Mouse (Mus musculus) adrenal gland, postnatal 10 days (tissue): ENCODE data around the gene Arpc3. TPM values are rescaled to one million over a fixed set of nuclear protein-coding genes. Genes with fewer than 3 reads are reported as not detected.
"Not testable (repeated sequence)": the region's sequence is repeated elsewhere in the genome, so short reads cannot be mapped to it uniquely, and the experiment has no call there.

Source experiments
- DNase-seq: peaks from one replicate; pipeline ENCODE4 v3.0.0; 2021; ENCODE audit warnings: mixed read lengths
- total RNA-seq, 2 experiments: library from RNA; stranded (reverse); gene quantifications; 2 replicates each; pipeline ENCODE4 v1.2.3; 2021

Gene Arpc3
- total RNA-seq, 2 experiments from 2014 or later = 164 to 207 TPM

DNA sequence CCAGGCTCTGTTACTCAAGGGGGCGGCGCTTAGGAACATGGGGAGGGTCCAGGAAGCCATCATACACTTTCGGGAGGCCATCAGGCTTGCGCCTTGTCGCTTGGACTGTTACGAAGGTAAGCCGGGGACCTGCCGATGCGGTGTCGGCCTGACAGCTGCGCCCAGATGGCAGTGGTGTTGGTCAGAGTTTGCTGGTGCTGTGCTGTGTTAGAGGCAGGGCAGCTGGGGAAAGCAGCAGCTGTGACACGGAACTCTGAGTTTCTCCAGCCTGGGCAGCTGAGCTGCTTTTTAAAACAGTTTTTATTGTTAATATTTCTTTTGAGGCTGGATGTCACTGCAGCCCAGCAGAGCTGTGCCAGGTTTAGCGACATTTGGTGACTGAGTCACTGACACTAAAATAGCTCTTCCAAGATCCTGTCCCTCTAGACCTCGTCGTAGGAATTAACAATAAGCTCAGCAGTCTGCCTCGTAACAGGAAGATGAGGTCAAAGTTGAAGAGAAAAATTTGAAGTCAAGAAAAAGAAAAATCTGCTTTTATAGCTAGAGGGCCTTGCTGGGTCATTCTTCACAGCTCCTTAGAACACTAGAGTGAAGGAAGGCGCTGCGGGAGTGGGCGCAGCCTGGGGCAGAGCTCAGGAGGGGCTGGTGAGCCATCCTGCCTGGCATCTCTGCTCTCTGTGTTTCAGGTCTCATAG is 47.9 kb downstream of the Arpc3 start:
- DNase-seq = no peak

DNA sequence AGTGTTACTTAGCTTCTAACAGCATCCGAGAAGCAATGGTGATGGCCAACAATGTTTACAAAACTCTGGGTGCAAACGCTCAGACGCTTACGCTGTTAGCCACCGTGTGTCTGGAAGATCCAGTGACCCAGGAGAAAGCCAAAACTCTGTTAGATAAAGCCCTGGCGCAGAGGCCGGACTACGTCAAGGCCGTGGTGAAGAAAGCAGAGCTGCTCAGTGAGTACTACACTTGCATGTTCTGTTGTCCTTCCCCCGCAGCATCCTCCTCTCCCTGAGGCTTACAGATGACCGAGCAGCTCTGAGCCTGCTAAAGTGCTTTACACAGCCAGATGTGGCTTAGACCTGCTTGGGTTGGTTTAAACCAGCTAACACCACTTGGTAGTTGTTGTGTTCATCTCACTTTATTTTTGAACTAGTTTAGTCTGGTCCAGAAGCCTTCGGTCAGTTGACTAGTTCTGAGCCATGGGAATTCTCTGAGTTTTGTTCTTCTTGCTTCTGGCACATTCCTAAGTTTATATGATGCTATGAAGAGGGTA is 48.5 kb downstream of the Arpc3 start:
- no peak for DNase-seq

DNA sequence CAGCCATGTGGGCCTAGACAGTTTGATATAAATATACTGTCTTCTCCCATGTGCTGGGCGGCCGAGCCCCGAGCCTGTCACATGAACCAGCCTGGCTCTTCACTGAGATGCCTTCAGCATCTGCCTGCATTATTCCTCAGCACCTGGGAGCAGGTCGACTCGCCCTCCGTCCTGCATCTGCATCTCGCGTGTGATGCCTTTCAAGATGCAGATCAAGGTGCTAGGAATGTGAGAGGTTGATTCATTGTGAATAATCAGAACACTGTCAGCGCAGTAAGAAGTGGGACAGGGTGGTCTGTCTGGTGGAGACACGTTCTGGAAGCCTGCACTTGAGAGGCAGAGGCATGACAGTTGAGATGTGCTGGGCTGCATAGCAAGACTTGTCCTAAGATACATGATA is 52.8 kb downstream of the Arpc3 start:
- DNase-seq = no peak

DNA sequence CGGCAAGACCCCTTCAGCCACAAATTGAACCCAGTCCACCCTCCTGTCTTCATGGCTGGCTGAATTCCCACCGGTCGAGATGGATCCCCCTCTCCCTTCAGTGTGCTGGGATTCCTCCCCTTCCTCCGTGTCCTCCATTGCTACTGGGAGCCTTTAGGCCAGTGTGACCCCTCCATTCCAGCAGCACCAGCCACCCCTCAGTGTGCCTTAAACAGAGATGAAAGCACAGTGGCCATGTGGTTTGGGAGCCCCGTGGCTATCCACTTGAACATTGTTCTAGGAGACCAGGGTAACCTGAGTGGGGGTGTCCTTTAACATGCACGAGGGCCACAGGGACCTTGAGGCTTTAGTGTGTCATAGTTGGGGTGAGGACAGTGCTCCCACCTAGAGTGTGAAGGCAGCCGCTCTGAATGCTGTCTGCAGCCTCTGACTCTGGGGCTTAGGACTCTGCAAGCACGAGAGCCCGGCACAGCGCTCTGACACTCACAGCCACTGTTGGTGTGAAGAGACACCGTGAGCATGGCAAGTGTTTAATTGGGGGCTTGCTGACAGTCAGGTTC is 53.5 kb downstream of the Arpc3 start:
- DNase-seq = no peak

DNA sequence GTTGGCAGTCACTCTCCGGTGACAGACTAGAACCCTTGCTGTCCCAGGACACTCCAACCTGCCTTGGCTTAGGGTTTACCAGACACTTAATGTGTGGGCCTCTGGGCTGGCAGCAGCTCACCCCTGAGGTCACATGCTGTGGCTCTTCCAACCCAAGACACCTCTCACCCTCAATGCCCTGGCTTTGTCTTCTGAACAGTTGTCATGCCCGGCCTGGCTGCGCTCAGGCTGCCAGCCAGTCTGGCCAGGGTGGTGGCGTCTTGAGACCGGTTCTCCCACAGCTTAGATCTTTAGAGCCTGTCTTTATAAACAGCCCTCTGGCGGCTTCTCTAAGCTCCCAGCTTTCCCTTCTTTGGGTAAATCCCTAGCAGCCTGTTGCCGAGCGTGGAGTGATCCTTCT is 56.2 kb downstream of the Arpc3 start:
- no peak for DNase-seq

DNA sequence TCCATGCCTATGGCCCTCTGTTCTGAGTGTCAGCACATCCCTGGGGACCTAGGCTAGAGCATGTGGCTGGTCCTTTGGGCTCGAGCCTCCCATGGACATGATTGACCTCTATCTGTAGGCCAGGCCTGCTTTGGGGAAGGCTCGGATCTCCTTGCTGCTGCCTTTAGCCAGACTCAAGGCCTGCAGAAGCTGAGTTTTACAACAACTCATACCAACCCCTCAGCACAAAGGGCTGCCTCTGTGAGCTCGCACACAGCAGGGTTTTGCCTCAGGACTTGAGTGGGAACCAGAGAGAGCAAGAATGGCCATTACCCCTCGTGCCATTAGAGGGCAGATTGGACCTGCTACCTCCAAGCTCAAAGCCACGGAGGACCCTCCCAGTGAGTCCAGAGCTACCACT is 57.2 kb downstream of the Arpc3 start:
- no peak for DNase-seq

DNA sequence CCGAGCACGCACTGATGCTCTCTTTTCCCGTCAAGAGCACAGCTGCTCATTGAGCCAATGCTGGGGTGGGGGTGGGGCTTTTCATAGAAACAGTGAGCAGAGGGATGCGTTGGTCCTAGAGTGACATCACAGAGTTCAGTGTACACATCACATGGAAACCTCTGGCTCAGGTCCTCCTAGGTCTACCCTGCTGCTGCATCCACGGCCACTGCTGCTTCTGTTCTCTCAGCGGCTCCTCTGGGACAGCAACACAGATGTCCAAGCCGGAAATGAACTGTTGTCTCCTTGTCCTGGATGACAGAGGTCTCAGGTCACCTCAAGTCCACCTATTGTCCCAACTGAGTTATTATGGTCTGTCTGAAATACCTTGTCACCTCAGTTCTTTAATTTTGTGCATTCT is 58.3 kb downstream of the Arpc3 start:
- no peak for DNase-seq

DNA sequence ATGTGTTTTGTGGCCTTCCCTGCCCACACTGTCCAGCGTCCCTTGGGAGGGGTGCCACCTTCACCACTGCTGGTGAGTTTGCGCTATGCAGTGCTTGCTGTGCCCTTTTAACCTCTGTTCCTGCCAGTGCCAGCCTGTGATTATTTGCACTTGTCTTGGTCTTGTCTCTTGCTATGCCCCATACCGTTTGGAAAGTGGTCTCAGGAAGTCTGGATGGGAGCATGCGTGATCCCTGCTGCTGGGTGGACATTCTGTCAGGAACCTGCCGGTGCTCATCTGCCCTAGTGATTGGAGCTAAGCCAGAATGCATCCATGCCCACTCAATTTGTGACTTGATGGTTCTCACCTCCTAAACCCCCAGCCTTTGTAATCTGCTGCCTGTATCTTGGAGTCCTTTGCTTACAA is 59.2 kb downstream of the Arpc3 start:
- DNase-seq = no peak

DNA sequence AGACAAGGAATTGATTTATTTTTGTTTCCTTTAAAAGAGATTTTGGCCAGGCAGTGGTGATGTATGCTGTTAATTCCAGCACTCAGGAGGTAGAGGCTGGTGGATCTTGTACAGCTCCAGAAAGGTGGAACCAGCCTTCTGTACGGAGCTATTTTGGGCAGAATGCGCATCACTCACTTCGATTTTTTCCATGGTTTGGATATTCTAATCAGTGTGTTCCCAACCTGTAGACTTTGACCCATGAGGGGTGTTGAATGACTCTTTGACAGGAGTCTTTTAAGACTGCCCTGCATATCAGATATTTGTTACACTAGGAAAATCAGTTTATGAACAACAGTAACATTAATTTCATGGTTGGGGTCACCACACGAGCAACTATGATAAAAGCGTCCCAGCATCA is 59.6 kb downstream of the Arpc3 start:
- DNase-seq = no peak

DNA sequence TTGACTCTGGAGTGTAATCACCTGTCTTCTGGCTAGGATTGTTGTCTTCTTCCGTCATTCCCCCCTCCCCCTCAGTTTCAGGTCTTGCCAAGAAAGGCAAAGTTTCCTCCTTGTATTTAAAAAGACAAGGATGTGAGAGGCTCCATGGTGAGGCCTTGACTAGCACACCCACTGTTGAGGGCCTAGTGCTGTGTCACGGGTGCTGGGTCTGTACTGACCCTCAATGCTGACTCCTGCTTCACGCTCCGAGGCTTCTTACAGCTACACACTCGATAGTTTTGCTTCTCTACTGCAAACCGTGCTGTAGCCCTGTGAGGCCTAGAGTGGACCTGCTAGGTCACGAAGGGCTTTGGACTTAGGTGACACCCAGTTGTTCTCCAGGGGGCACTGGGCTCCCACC is 60.5 kb downstream of the Arpc3 start:
- DNase-seq = no peak

DNA sequence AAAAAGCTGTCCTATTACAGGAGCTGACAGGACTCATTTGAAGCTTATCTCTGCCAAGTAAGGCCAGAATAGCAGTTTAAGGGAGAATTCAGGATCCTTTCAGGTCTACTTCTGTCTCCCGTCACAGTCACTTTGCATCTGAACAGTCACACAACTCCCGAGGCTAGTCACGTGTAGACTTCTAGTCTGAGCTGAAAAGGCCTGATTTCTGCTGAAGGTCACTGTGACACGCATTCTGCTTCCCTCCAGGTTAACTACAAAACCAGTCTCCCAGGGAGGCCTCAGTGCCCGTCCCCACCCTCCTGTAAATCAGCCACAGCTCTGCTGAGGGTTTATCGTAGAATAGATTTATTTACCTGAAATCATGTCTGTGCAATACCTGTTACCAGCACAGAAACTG is 61.5 kb downstream of the Arpc3 start:
- no peak for DNase-seq

DNA sequence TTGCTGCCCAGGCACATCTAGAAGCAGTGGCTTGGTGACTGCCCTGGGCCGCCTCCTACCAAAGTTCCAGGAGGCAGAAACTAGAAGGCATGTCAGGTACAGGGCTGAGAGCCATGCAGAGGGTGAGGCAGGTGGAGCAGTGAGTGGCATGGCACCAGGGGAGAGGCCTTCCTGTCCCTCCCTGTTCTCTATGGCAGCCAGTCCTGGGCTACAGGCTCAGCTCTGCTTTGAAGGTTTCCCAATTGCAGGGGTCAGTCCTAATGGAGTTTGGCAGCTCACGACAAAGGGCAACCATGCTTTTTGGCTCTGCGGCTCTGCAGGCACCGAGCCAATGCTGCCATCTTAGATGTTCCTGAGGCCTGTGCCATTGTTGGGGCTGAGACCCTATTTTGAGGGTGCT is 62.8 kb downstream of the Arpc3 start:
- DNase-seq = no peak

DNA sequence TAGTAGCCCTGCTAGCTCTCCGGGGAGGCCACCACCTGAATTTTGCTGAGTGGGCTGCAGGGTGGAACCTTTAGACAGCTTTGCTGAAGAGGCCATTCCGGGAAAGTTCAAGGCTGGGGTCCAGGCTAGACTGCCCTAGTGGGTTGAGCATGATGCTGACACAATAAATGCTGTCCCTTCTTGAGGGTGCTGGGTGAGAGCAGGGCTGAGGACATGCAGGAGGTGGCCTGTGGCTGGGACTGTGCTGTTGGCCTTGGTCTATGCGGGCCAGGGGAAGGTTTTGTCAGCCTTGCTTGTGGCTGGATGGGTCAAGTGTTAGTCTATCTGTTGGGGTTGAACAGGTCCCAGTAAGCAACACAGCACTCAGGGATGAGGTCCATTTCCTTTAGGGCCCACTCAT is 63.2 kb downstream of the Arpc3 start:
- DNase-seq = no peak

DNA sequence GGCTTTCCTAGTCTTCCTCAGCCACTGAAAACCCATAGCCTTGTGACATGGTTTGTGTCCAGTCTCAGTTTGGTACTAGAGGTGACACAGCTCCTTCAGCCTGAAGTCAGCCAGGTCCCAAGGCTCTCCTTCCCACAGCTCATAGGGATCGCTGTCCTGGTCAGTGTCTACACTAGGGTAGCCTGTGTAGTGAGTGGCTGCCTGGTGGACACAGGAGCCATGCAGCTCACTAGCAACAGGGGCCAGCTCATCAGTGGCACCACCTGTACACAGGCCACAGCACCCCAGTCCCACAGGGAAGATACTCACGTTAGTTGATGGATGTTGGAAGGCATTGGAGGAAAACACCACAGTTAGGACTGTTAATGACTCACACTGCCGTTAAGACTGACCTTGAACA is 63.9 kb downstream of the Arpc3 start:
- no peak for DNase-seq

DNA sequence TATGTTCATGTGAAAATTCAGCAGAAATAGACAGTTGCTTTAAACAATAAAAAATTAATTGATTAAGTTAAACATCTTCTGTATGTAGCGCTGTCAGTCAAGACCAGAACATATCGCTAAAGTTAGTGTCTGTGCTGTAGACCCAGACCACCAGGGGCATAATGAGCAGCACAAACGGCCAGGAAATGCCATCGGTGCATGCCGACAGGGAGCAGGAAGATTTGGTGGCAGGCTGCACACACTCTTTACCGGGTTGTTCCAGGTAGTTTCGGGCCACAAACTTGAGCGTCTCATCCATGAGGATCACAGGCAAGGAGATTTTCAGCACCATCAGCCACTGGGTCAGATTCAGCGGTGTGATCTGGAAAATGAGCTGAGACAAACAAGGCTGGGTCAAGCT is 65.4 kb downstream of the Arpc3 start:
- DNase-seq = not testable (repeated sequence)

DNA sequence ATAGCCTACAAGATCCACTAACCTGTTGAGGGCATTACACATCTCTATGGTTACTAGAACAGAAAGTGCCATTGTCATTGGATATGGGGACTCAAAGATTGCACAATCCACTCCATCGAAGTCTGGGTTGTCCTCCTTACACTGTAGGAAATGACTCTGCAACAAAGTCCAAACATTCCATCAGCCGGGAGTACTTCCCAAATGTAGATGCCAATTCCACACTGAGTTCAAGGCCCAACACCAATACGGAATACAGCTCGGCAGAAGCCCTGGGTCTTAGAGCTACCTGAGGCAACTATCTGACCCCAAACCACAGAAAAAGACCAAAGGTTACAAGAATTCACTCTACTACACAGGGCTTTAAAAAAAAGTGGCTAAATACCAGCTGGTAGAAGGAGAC is 66.4 kb downstream of the Arpc3 start:
- DNase-seq = no peak

DNA sequence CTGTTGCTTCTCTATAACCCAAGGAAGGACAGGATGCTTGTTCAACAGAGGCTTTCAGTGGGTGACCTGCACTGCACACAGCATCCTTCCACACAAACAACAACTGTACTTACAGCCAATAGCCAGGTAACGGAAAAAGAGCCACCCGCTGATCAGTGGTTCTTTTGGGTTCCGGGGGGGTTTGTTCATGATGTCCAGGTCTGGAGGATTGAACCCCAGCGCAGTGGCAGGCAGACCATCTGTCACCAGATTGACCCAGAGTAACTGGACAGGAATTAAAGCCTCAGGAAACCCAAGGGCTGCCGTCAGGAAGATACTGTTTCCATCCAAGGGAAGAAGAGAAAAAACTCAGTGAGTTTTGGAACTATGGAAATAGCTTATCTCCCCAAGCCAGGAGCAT is 67.7 kb downstream of the Arpc3 start:
- no peak for DNase-seq

DNA sequence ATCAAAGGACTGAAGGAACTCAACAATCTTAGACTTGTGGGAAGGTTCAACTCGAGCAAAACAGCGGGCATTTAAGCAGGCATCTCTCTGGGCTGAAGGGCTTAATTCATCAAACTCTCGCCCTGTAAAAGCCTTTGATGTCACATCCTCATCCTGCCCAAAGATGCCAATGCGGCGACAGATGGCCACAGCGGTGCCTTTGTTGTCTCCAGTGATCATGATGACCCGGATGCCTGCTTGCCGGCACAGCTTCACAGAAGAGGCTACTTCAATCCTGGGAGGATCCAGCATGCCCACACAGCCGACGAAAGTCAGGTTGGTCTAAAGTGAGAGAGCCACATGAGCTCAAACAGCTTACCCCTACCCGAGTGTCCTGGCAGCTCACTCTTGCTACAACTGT is 69.0 kb downstream of the Arpc3 start:
- peak; percentile 37 for DNase-seq

DNA sequence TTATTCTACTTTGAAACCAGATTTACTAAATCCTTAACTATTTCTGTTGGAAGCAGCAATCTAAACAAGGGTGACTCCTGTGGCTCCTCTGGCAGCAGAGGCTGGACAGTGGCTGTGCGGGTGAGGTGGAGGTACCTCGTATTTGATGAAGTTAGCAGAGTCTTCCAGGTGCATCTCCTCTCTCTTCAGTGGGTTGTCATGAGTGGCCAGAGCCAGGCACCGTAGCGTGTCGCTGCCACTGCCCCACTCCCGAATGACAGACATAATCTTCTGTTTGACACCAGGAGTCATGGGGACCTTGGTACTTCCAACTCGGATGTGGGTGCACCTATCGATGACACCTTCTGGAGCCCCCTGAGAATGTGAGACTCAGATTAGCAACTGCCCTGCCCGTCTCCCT is 69.8 kb downstream of the Arpc3 start:
- DNase-seq = no peak

Other genes starting within 250 kb of the Arpc3 start
- 100 to 1,000 TPM; 149 to 173 TPM for gene Ppp1cc, start 233.6 kb upstream of the Arpc3 start, total RNA-seq
- 1 to 10 TPM; 5.8 to 6.6 TPM for gene Hvcn1, start 185.1 kb upstream of the Arpc3 start, total RNA-seq
- gene Tctn1, start 127.4 kb upstream of the Arpc3 start, total RNA-seq = 10 to 100 TPM; 11.1 to 13.5 TPM
- gene Pptc7, start 107.5 kb upstream of the Arpc3 start, total RNA-seq = 10 to 100 TPM; 36.7 to 49.2 TPM
- 1 to 10 TPM; 4.6 to 4.8 TPM for gene Rad9b, start 37.6 kb upstream of the Arpc3 start, total RNA-seq
- gene Vps29, start 37.5 kb upstream of the Arpc3 start, total RNA-seq = 100 to 1,000 TPM; 121 to 131 TPM
- gene Gpn3, start 20.0 kb upstream of the Arpc3 start, total RNA-seq = 10 to 100 TPM; 27.2 to 33.8 TPM
- gene Fam216a, start 19.5 kb upstream of the Arpc3 start, total RNA-seq = 10 to 100 TPM; 30.3 to 32.7 TPM
- 10 to 100 TPM; 46.8 to 50.1 TPM for gene Anapc7, start 29.8 kb downstream of the Arpc3 start, total RNA-seq
- 100 to 1,000 TPM; 202 to 226 TPM for gene Atp2a2, start 110.3 kb downstream of the Arpc3 start, total RNA-seq
- gene Ift81, start 222.6 kb downstream of the Arpc3 start, total RNA-seq = 10 to 100 TPM; 19.0 to 20.4 TPM